ENCODE assay signal across 11 mouse cellular contexts in genomic region chr7:139235651-139236358, GRCm38 (mm10). TPM values are rescaled to one million over a fixed set of nuclear protein-coding genes. Genes with fewer than 3 reads are reported as not detected.
DNase-seq lines count a peak whose midpoint lies in the region; ATAC-seq and TF ChIP-seq lines count a peak whose summit lies in the region.
"Had no signal": no experiment of that assay in that cellular context is flagged by ENCODE, and none has a peak within 500 bp of the region (broad histone marks: within the 10 kb centered on the region; RNA-seq: fewer than 3 reads in every experiment).

No protein-coding gene starts in this region.

- intact Hi-C loops in left cerebral cortex, postnatal 25 days (cut with DNase I) = no loop called here

- no peak for TF ChIP-seq EP300 in liver, postnatal 0 days (IDR thresholded peaks at IDR 0.05; ENCODE audit: low read depth)

- peak; percentile 36 for TF ChIP-seq CTCF in liver, postnatal 0 days (IDR thresholded peaks at IDR 0.05; ENCODE audit: low read depth)

- H3K4me2 ChIP-seq in liver, postnatal 0 days (ENCODE audit: low read depth, low read length) = no peak overlapping the region
- H3K4me2 ChIP-seq in liver, embryonic 11.5 days = no peak overlapping the region

- no peak overlapping the region for H3K27ac ChIP-seq in liver, postnatal 0 days (ENCODE audit: low read depth)
- H3K27ac ChIP-seq in liver, embryonic 11.5 days (ENCODE audit: low read depth, low read length) = no peak overlapping the region
- H3K27ac ChIP-seq in heart, embryonic 10.5 days = peak overlapping the region; percentile 85
- H3K27ac ChIP-seq: embryonic facial prominence, embryonic 12.5 days; midbrain, embryonic 12.5 days had no signal

- peaks cover 7% of the 10 kb centered on the region for H3K4me1 ChIP-seq in liver, postnatal 0 days (ENCODE audit: insufficient read depth)
- H3K4me1 ChIP-seq in liver, embryonic 11.5 days (replicated peaks; ENCODE audit: control insufficient read depth, insufficient read depth, low read length) = peaks cover 12% of the 10 kb centered on the region
- H3K4me1 ChIP-seq in heart, embryonic 10.5 days = peaks cover 43% of the 10 kb centered on the region

- no peak for ATAC-seq in liver, postnatal 0 days
- no peak for ATAC-seq in liver, embryonic 11.5 days (replicated peaks; ENCODE audit: low FRiP score)

- peak; percentile 24 for DNase-seq in adrenal gland, adult 8-10 months
- no peak for DNase-seq in adrenal gland, postnatal 25 days
- peak; percentile 35 for DNase-seq in liver, postnatal 0 days
- no peak for DNase-seq in liver, embryonic 11.5 days (ENCODE audit: low spot score)
- DNase-seq in heart, embryonic 10.5 days (ENCODE audit: low spot score) = no peak
- peak; percentile 30 to 55 for DNase-seq in lung, postnatal 4 days
- DNase-seq in frontal cortex, adult 2 months (ENCODE audit: extremely low spot score in 1 of 2, low spot score in 1 of 2) = no peak
- DNase-seq in left cerebral cortex, postnatal 25 days (ENCODE audit: low spot score in 2 of 2) = no peak
- DNase-seq: kidney, adult 18-20 months had no signal

- H3K9ac ChIP-seq in liver, postnatal 0 days (replicated peaks) = no peak overlapping the region
- no peak overlapping the region for H3K9ac ChIP-seq in liver, embryonic 11.5 days (ENCODE audit: low read depth, low read length)
- H3K9ac ChIP-seq: embryonic facial prominence, embryonic 12.5 days; midbrain, embryonic 12.5 days had no signal

- H3K9me3 ChIP-seq in liver, postnatal 0 days (ENCODE audit: low read length) = no peaks in the 10 kb centered on the region
- no peaks in the 10 kb centered on the region for H3K9me3 ChIP-seq in liver, embryonic 11.5 days (ENCODE audit: control insufficient read depth, low read length)
- no peaks in the 10 kb centered on the region for H3K9me3 ChIP-seq in heart, embryonic 10.5 days
- H3K9me3 ChIP-seq: embryonic facial prominence, embryonic 12.5 days; midbrain, embryonic 12.5 days had no signal

- WGBS in liver, postnatal 0 days (ENCODE audit: insufficient replicate concordance) = 69% methylated on average over 12 of the region's 12 CpGs
- WGBS in liver, embryonic 11.5 days = 82% methylated on average over 12 of the region's 12 CpGs
- 84% methylated on average over 12 of the region's 12 CpGs for WGBS in heart, embryonic 10.5 days

- H3K27me3 ChIP-seq in liver, postnatal 0 days (ENCODE audit: insufficient read depth, low read length) = no peaks in the 10 kb centered on the region
- no peaks in the 10 kb centered on the region for H3K27me3 ChIP-seq in liver, embryonic 11.5 days (replicated peaks; ENCODE audit: control insufficient read depth, insufficient read depth, low read length)
- H3K27me3 ChIP-seq in heart, embryonic 10.5 days (ENCODE audit: insufficient read depth, poor library complexity, severe bottlenecking) = peaks cover 5% of the 10 kb centered on the region; the same call in 1 of the 2 replicates
- H3K27me3 ChIP-seq: embryonic facial prominence, embryonic 12.5 days had no signal

- no peaks in the 10 kb centered on the region for H3K36me3 ChIP-seq in liver, postnatal 0 days (replicated peaks; ENCODE audit: insufficient read depth, low read length)
- no peaks in the 10 kb centered on the region for H3K36me3 ChIP-seq in liver, embryonic 11.5 days (ENCODE audit: control insufficient read depth, insufficient read depth, low read length)
- H3K36me3 ChIP-seq in heart, embryonic 10.5 days = no peaks in the 10 kb centered on the region
- H3K36me3 ChIP-seq: embryonic facial prominence, embryonic 12.5 days; midbrain, embryonic 12.5 days had no signal

- no peak overlapping the region for H3K4me3 ChIP-seq in liver, postnatal 0 days (ENCODE audit: low read depth, low read length)
- H3K4me3 ChIP-seq in liver, embryonic 11.5 days (ENCODE audit: low read depth, low read length) = no peak overlapping the region
- no peak overlapping the region for H3K4me3 ChIP-seq in heart, embryonic 10.5 days
- H3K4me3 ChIP-seq: embryonic facial prominence, embryonic 12.5 days; midbrain, embryonic 12.5 days had no signal

RNA-seq across cellular contexts. Expression of gene Pwwp2b, which starts 12.5 kb away (rescaled TPM):
- total RNA-seq in adrenal gland, adult 8-10 months (2022) = 10 to 100 TPM; 13.5 to 20.4 (median 17.0) TPM
- 20.9 and 25.4 TPM in 2 replicates for total RNA-seq in adrenal gland, postnatal 25 days (2021)
- 1.3 and 1.5 TPM in 2 replicates for polyA plus RNA-seq in liver, postnatal 0 days (2015; fragmentation: Nextera tagmentation; extraction: Ambion mirVana)
- polyA plus RNA-seq in liver, embryonic 11.5 days (2014; fragmentation: Nextera tagmentation; extraction: Ambion mirVana) = 3.3 and 3.5 TPM in 2 replicates
- polyA plus RNA-seq in heart, embryonic 10.5 days (2016; fragmentation: Nextera tagmentation; extraction: Ambion mirVana) = 10.5 and 11.1 TPM in 2 replicates
- polyA plus RNA-seq in frontal cortex, adult 2 months (2012; rRNA removed) = 11.4 and 12.6 TPM in 2 replicates
- 10 to 100 TPM; 10.5 to 11.9 TPM for total RNA-seq in left cerebral cortex, postnatal 25 days (2021)

RNA-seq across cellular contexts. Expression of gene Stk32c, which starts 22.7 kb away (rescaled TPM):
- 1 to 10 TPM; 4.0 to 6.7 (median 5.4) TPM for total RNA-seq in adrenal gland, adult 8-10 months (2022)
- 3.0 and 4.0 TPM in 2 replicates for total RNA-seq in adrenal gland, postnatal 25 days (2021)
- not detected in 2 replicates for polyA plus RNA-seq in liver, postnatal 0 days (2015; fragmentation: Nextera tagmentation; extraction: Ambion mirVana)
- 0.19 TPM in 1 of 2 replicates, not detected in the other for polyA plus RNA-seq in liver, embryonic 11.5 days (2014; fragmentation: Nextera tagmentation; extraction: Ambion mirVana)
- polyA plus RNA-seq in heart, embryonic 10.5 days (2016; fragmentation: Nextera tagmentation; extraction: Ambion mirVana) = not detected in 2 replicates
- 130 and 136 TPM in 2 replicates for polyA plus RNA-seq in frontal cortex, adult 2 months (2012; rRNA removed)
- 100 to 1,000 TPM; 161 to 176 TPM for total RNA-seq in left cerebral cortex, postnatal 25 days (2021)

RNA-seq across cellular contexts. Expression of gene Lrrc27, which starts 23.0 kb away (rescaled TPM):
- 10 to 100 TPM in 1 of 4 experiments, 1 to 10 TPM in 3; 6.5 to 10.4 (median 7.7) TPM for total RNA-seq in adrenal gland, adult 8-10 months (2022)
- 5.8 and 6.3 TPM in 2 replicates for total RNA-seq in adrenal gland, postnatal 25 days (2021)
- 0.43 and 0.78 TPM in 2 replicates for polyA plus RNA-seq in liver, postnatal 0 days (2015; fragmentation: Nextera tagmentation; extraction: Ambion mirVana)
- 2.2 and 2.6 TPM in 2 replicates for polyA plus RNA-seq in liver, embryonic 11.5 days (2014; fragmentation: Nextera tagmentation; extraction: Ambion mirVana)
- polyA plus RNA-seq in heart, embryonic 10.5 days (2016; fragmentation: Nextera tagmentation; extraction: Ambion mirVana) = 4.5 TPM in 2 replicates
- 7.3 and 8.0 TPM in 2 replicates for polyA plus RNA-seq in frontal cortex, adult 2 months (2012; rRNA removed)
- 1 to 10 TPM; 5.5 to 6.4 TPM for total RNA-seq in left cerebral cortex, postnatal 25 days (2021)

Comparison
In these comparisons a context has a peak if more than half of its experiments do, and no peak if none do; other contexts are left out.
1. DNase-seq: peak in adrenal gland, adult 8-10 months (single experiment), liver, postnatal 0 days (single experiment) and lung, postnatal 4 days (2 of 2); none in adrenal gland, postnatal 25 days (single experiment), liver, embryonic 11.5 days (single experiment), heart, embryonic 10.5 days (single experiment), frontal cortex, adult 2 months (0 of 2) and left cerebral cortex, postnatal 25 days (0 of 2).
2. RNA of gene Stk32c, which starts 22.7 kb away (polyA plus RNA-seq): 130 to 136 TPM in frontal cortex, adult 2 months; not detected in heart, embryonic 10.5 days, not detected in liver, postnatal 0 days and 0.19 TPM in liver, embryonic 11.5 days; every median in the first group is over 100 times any median in the second.